Mouse (Mus musculus) adrenal gland, adult 18-20 months (tissue): ENCODE data around the gene Polr2g. TPM values are rescaled to one million over a fixed set of nuclear protein-coding genes. Genes with fewer than 3 reads are reported as not detected.

Experiments used
- DNase-seq, 2 experiments: peaks; one replicate each; pipeline ENCODE4 v3.0.0; 2021 to 2022; ENCODE audit warnings: low spot score in 2 of 2
- total RNA-seq, 2 experiments: library from RNA; stranded (reverse); gene quantifications; 1 replicate in 1 of 2; 2 replicates in 1 of 2; pipeline ENCODE4 v1.2.3; 2021

The Polr2g gene
- total RNA-seq, 2 experiments from 2014 or later, result 81.3 to 97.9 TPM

GRCm38 (mm10) chr19:8763276-8763675 is 35.1 kb downstream of the Polr2g start:
- DNase-seq, result no peak

GRCm38 (mm10) chr19:8760757-8761156 is 37.6 kb downstream of the Polr2g start:
- no peak for DNase-seq

DNA sequence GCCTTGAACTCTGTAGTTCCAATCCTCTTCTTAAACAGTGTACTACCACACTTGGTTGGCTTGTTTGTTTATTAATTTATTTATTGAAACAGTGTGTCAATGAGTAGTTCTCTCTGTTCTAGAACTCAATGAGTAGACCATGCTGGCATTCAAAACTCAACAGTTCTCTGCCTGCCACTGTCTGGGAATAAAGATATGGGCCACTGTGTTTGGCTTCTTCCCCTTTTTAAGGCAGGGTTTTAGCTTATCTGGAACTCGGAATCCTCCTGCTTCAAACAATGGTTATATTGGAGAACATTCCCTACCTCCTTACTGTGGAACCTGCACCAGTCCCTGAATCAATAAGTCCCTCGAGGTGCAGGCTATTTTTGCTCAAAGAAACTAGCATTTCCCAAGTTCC is 39.5 kb downstream of the Polr2g start:
- no peak for DNase-seq

DNA sequence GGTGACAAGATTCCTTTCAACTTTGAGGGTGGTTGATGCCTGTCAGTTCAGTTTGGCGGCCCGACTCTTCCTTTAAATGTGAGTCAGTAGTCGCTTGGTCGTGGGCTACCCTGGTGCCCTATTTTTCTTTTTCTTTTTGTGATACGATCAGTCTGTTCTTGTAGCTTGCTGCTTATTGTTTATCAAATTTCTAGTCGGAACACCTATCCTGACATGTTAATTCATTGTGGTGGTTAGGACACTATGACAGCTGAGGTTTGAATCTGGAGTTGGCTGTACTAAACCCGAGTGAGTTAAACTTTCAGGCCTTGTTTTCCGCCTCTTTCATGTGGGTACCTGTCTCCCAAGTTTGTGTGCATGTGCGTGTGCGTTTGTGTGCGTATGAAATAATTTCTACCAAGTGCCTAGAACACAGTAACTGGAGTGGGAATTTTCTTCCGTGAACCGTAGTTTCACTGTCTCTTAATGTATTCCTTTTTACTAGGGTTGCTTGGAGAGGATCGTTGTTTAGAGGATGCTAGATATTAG is 40.8 kb downstream of the Polr2g start:
- DNase-seq, result no peak

- peak; percentile 95 for DNase-seq
Measured at GRCm38 (mm10) chr19:8756635-8757387, 41.6 kb downstream of the Polr2g start, which contains the start of gene Nxf1. Gene Nxf1 (plus strand): TSS chr19:8757073.

- DNase-seq, result no peak
Measured at GRCm38 (mm10) chr19:8755652-8756051, 42.7 kb downstream of the Polr2g start.

DNA sequence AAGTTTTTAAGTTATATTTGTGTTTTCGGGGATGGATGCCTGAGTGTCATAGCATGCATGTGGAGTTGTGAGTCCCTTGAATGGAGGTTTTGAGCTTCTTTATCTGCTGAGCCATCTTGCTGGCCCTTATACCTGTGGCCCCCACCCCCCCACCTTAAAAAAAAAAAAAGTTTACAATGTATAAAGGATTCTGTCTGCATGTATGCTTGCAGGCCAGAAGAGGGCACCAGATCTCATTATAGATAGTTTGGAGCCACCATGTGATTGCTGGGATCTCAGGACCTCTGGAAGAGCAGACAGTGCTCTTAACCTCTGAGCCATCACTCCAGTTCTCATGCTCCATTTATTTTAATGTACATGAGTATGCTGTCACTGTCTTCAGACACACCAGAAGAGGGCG is 51.0 kb downstream of the Polr2g start:
- DNase-seq, result no peak

DNA sequence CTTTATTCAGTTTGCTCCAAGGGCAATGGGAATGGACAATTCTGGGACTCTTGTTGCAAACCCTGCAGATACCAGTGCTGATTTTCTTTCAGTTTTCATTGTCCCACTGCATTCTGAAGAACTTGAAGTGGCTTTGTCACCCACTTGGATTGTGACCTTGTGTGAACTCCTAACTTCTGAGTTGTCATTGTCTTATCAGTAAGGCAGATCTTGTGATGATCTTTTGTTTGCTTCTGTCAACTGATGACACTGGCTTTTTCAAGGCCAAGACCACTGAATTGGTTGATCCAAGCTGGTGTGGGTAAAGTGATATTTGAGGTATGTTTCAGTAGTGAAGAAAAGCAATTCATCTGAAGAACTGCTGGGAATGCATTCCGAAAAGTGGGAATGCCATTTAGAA is 53.0 kb downstream of the Polr2g start:
- DNase-seq, result no peak

Other genes starting within 250 kb of the Polr2g start
- under 1 TPM; 0.16 to 0.33 TPM for gene Slc22a8, start 207.3 kb downstream of the Polr2g start, total RNA-seq
- gene Slc22a6, start 180.5 kb downstream of the Polr2g start, total RNA-seq, result under 1 TPM in 1 of 2 experiments, not detected in 1; 0.17 TPM
- 1 to 10 TPM in 1 of 2 experiments, under 1 TPM in 1; 0.60 to 1.5 TPM for gene Chrm1, start 134.8 kb downstream of the Polr2g start, total RNA-seq
- 100 to 1,000 TPM; 373 to 425 TPM for gene Slc3a2, start 75.2 kb downstream of the Polr2g start, total RNA-seq
- gene Wdr74, start 62.8 kb downstream of the Polr2g start, total RNA-seq, result 10 to 100 TPM; 62.4 to 66.2 TPM
- 1 to 10 TPM; 2.0 to 2.3 TPM for gene 1700092M07Rik, start 57.9 kb downstream of the Polr2g start, total RNA-seq
- 100 to 1,000 TPM in 1 of 2 experiments, 10 to 100 TPM in 1; 78.2 to 103 TPM for gene Stx5a, start 57.2 kb downstream of the Polr2g start, total RNA-seq
- 100 to 1,000 TPM; 127 to 144 TPM for gene Nxf1, start 41.5 kb downstream of the Polr2g start, total RNA-seq
- 100 to 1,000 TPM; 114 to 116 TPM for gene Tmem223, start 27.6 kb downstream of the Polr2g start, total RNA-seq
- gene Tmem179b, start 24.1 kb downstream of the Polr2g start, total RNA-seq, result 10 to 100 TPM; 41.4 to 51.7 TPM
- gene Taf6l, start 12.2 kb downstream of the Polr2g start, total RNA-seq, result 10 to 100 TPM; 11.3 to 12.2 TPM
- 1 to 10 TPM; 2.8 to 3.1 TPM for gene Zbtb3, start 4.0 kb upstream of the Polr2g start, total RNA-seq
- gene Ttc9c, start 20.8 kb upstream of the Polr2g start, total RNA-seq, result 10 to 100 TPM; 35.3 to 39.4 TPM
- 10 to 100 TPM; 62.6 to 72.1 TPM for gene Hnrnpul2, start 21.4 kb upstream of the Polr2g start, total RNA-seq
- not detected for gene AC129217.1, start 31.2 kb upstream of the Polr2g start, total RNA-seq
- 100 to 1,000 TPM; 144 to 158 TPM for gene Bscl2, start 38.9 kb upstream of the Polr2g start, total RNA-seq
- gene Gng3, start 40.6 kb upstream of the Polr2g start, total RNA-seq, result 1 to 10 TPM; 5.9 to 6.9 TPM
- gene Lrrn4cl, start 52.2 kb upstream of the Polr2g start, total RNA-seq, result 1 to 10 TPM; 2.3 to 6.6 TPM
- gene Ubxn1, start 72.9 kb upstream of the Polr2g start, total RNA-seq, result 100 to 1,000 TPM; 178 to 202 TPM
- gene Uqcc3, start 82.3 kb upstream of the Polr2g start, total RNA-seq, result 10 to 100 TPM; 55.2 to 65.6 TPM
- gene Lbhd1, start 85.2 kb upstream of the Polr2g start, total RNA-seq, result 1 to 10 TPM; 6.4 to 7.1 TPM
- not detected for gene Gm49403, start 85.4 kb upstream of the Polr2g start, total RNA-seq
- gene 1810009A15Rik, start 90.3 kb upstream of the Polr2g start, total RNA-seq, result 10 to 100 TPM; 44.6 to 47.1 TPM
- gene Gm49416, start 90.3 kb upstream of the Polr2g start, total RNA-seq, result 1 to 10 TPM; 3.2 to 9.1 TPM
- 10 to 100 TPM; 23.3 to 23.9 TPM for gene Ints5, start 94.4 kb upstream of the Polr2g start, total RNA-seq
- gene Ganab, start 99.5 kb upstream of the Polr2g start, total RNA-seq, result 100 to 1,000 TPM; 163 to 212 TPM
- 10 to 100 TPM; 60.5 to 65.7 TPM for gene B3gat3, start 121.8 kb upstream of the Polr2g start, total RNA-seq
- 10 to 100 TPM; 29.8 to 49.2 TPM for gene Rom1, start 130.8 kb upstream of the Polr2g start, total RNA-seq
- gene Eml3, start 131.0 kb upstream of the Polr2g start, total RNA-seq, result 10 to 100 TPM; 41.5 to 59.5 TPM
- gene Mta2, start 143.3 kb upstream of the Polr2g start, total RNA-seq, result 10 to 100 TPM; 81.1 to 89.8 TPM
- gene Tut1, start 155.3 kb upstream of the Polr2g start, total RNA-seq, result 10 to 100 TPM; 23.1 to 26.1 TPM
- 100 to 1,000 TPM; 334 to 342 TPM for gene Eef1g, start 168.5 kb upstream of the Polr2g start, total RNA-seq
- 100 to 1,000 TPM in 1 of 2 experiments, 10 to 100 TPM in 1; 88.9 to 162 TPM for gene Ahnak, start 190.7 kb upstream of the Polr2g start, total RNA-seq